ENCODE assay signal across 9 mouse cellular contexts in genomic region chr11:115233526-115234290, GRCm38 (mm10). TPM values are rescaled to one million over a fixed set of nuclear protein-coding genes. Genes with fewer than 3 reads are reported as not detected.
DNase-seq lines count a peak whose midpoint lies in the region; ATAC-seq and TF ChIP-seq lines count a peak whose summit lies in the region.
"Had no signal": no experiment of that assay in that cellular context is flagged by ENCODE, and none has a peak within 500 bp of the region (broad histone marks: within the 10 kb centered on the region; RNA-seq: fewer than 3 reads in every experiment).

No protein-coding gene starts in this region.

- peaks cover 10% of the 10 kb centered on the region; the same call in 1 of the 2 replicates for H3K4me1 ChIP-seq in embryonic facial prominence, embryonic 14.5 days (ENCODE audit: control insufficient read depth, insufficient read depth, low read length)
- H3K4me1 ChIP-seq in hindbrain, embryonic 16.5 days (ENCODE audit: control insufficient read depth, insufficient read depth, low read depth, low read length), result peaks cover 47% of the 10 kb centered on the region
- H3K4me1 ChIP-seq in midbrain, postnatal 0 days (ENCODE audit: insufficient read depth, low read length), result peaks cover 3% of the 10 kb centered on the region; the same call in 1 of the 2 replicates

- TF ChIP-seq CTCF in layer of hippocampus, adult 2 months (conservative IDR thresholded peaks at IDR 0.05), result peak; percentile 71
- TF ChIP-seq CTCF in midbrain, postnatal 0 days (IDR thresholded peaks at IDR 0.05), result peak; percentile 57

- H3K27ac ChIP-seq in layer of hippocampus, adult 2 months, result peak overlapping the region; percentile 91
- no peak overlapping the region for H3K27ac ChIP-seq in embryonic facial prominence, embryonic 14.5 days (replicated peaks; ENCODE audit: low read depth, low read length)
- 0 out of 2 replicates have a peak overlapping the region, but pooled peaks have one; percentile 34 for H3K27ac ChIP-seq in hindbrain, embryonic 16.5 days (ENCODE audit: low read depth, low read length)
- no peak overlapping the region for H3K27ac ChIP-seq in midbrain, postnatal 0 days (ENCODE audit: low read depth, low read length)
- H3K27ac ChIP-seq: hindbrain, embryonic 15.5 days had no signal

- no peak overlapping the region for H3K4me2 ChIP-seq in embryonic facial prominence, embryonic 14.5 days (ENCODE audit: low read depth, low read length)
- no peak overlapping the region for H3K4me2 ChIP-seq in hindbrain, embryonic 16.5 days (ENCODE audit: low read length)
- no peak overlapping the region for H3K4me2 ChIP-seq in midbrain, postnatal 0 days (ENCODE audit: low read depth, low read length, poor library complexity, severe bottlenecking)
- H3K4me2 ChIP-seq: hindbrain, embryonic 15.5 days had no signal

- 70% methylated on average over 18 of the region's 20 CpGs for WGBS in embryonic facial prominence, embryonic 14.5 days
- WGBS in hindbrain, embryonic 16.5 days, result 33% methylated on average over 20 of the region's 20 CpGs
- WGBS in midbrain, postnatal 0 days, result 41% methylated on average over 20 of the region's 20 CpGs

- H3K36me3 ChIP-seq in embryonic facial prominence, embryonic 14.5 days (ENCODE audit: control insufficient read depth, insufficient read depth, low read length), result no peaks in the 10 kb centered on the region
- H3K36me3 ChIP-seq in hindbrain, embryonic 16.5 days (ENCODE audit: control insufficient read depth, insufficient read depth, low read length), result no peaks in the 10 kb centered on the region
- H3K36me3 ChIP-seq in midbrain, postnatal 0 days (ENCODE audit: insufficient read depth, low read length), result no peaks in the 10 kb centered on the region
- H3K36me3 ChIP-seq: hindbrain, embryonic 15.5 days had no signal

- no peak overlapping the region for H3K4me3 ChIP-seq in layer of hippocampus, adult 2 months
- no peak overlapping the region for H3K4me3 ChIP-seq in embryonic facial prominence, embryonic 14.5 days (ENCODE audit: low read depth, low read length)
- H3K4me3 ChIP-seq in hindbrain, embryonic 16.5 days (ENCODE audit: low read length), result no peak overlapping the region
- no peak overlapping the region for H3K4me3 ChIP-seq in midbrain, postnatal 0 days (ENCODE audit: low read depth, low read length)
- H3K4me3 ChIP-seq: hindbrain, embryonic 15.5 days had no signal

- no peaks in the 10 kb centered on the region for H3K27me3 ChIP-seq in embryonic facial prominence, embryonic 14.5 days (replicated peaks; ENCODE audit: control insufficient read depth, insufficient read depth, low read length)
- H3K27me3 ChIP-seq in hindbrain, embryonic 16.5 days (replicated peaks; ENCODE audit: control insufficient read depth, insufficient read depth, low read length), result peaks cover 3% of the 10 kb centered on the region
- H3K27me3 ChIP-seq in midbrain, postnatal 0 days (ENCODE audit: insufficient read depth, low read length), result no peaks in the 10 kb centered on the region

- peak; percentile 32; the same call in 1 of the 2 replicates for ATAC-seq in embryonic facial prominence, embryonic 14.5 days (ENCODE audit: low read depth)
- peak; percentile 60; the same call in 1 of the 2 replicates for ATAC-seq in hindbrain, embryonic 16.5 days
- ATAC-seq in midbrain, postnatal 0 days (ENCODE audit: low FRiP score), result peak; percentile 63

- H3K9ac ChIP-seq in embryonic facial prominence, embryonic 14.5 days (ENCODE audit: low read depth, low read length), result no peak overlapping the region
- 0 out of 2 replicates have a peak overlapping the region, but pooled peaks have one; percentile 1 for H3K9ac ChIP-seq in hindbrain, embryonic 16.5 days (ENCODE audit: low read depth, low read length)
- peak overlapping the region; percentile 13; the same call in 1 of the 2 replicates for H3K9ac ChIP-seq in midbrain, postnatal 0 days (replicated peaks; ENCODE audit: low read length, poor library complexity, severe bottlenecking)
- H3K9ac ChIP-seq: hindbrain, embryonic 15.5 days had no signal

- H3K9me3 ChIP-seq in embryonic facial prominence, embryonic 14.5 days (ENCODE audit: control insufficient read depth, low read length), result no peaks in the 10 kb centered on the region
- no peaks in the 10 kb centered on the region for H3K9me3 ChIP-seq in hindbrain, embryonic 16.5 days (ENCODE audit: control insufficient read depth, low read length)
- H3K9me3 ChIP-seq in midbrain, postnatal 0 days (ENCODE audit: low read length), result no peaks in the 10 kb centered on the region
- H3K9me3 ChIP-seq: hindbrain, embryonic 15.5 days had no signal

- DNase-seq in layer of hippocampus, adult 2 months (ENCODE audit: low spot score in 2 of 2), result peak; percentile 41 to 54
- DNase-seq in layer of hippocampus, postnatal 25 days (ENCODE audit: extremely low spot score in 1 of 2, low spot score in 1 of 2), result no peak
- DNase-seq in embryonic facial prominence, embryonic 14.5 days (ENCODE audit: low spot score), result peak; percentile 58
- peak; percentile 59 for DNase-seq in midbrain, postnatal 0 days (ENCODE audit: low spot score)
- no peak for DNase-seq in Muller cell, postnatal 12 days (ENCODE audit: inconsistent ontology term)
- no peak for DNase-seq in urinary bladder, adult 2 months (ENCODE audit: low spot score)
- no peak for DNase-seq in adrenal gland, adult 18-20 months (ENCODE audit: low spot score in 2 of 2)

RNA-seq across cellular contexts. Expression of gene Grin2c, which starts 33.3 kb away (rescaled TPM):
- total RNA-seq in layer of hippocampus, adult 2 months (2021), result 10 to 100 TPM; 47.4 to 47.5 TPM
- total RNA-seq in layer of hippocampus, postnatal 25 days (2021), result 10 to 100 TPM; 47.3 to 47.4 TPM
- polyA plus RNA-seq in embryonic facial prominence, embryonic 14.5 days (2014; fragmentation: Nextera tagmentation; extraction: Ambion mirVana), result not detected in 2 replicates
- 0.60 and 0.72 TPM in 2 replicates for polyA plus RNA-seq in hindbrain, embryonic 16.5 days (2015; fragmentation: Nextera tagmentation; extraction: Ambion mirVana)
- 2.9 and 4.1 TPM in 2 replicates for total RNA-seq in midbrain, postnatal 0 days (2014; rRNA removed)
- polyA plus RNA-seq in midbrain, postnatal 0 days (2015; fragmentation: Nextera tagmentation; extraction: Ambion mirVana), result 0.59 and 0.75 TPM in 2 replicates
- 0.74 and 1.0 TPM in 2 replicates for polyA plus RNA-seq in urinary bladder, adult 2 months (2012; rRNA removed)
- total RNA-seq in adrenal gland, adult 18-20 months (2021), result 10 to 100 TPM in 1 of 2 experiments, 1 to 10 TPM in 1; 2.2 to 10.6 TPM

RNA-seq across cellular contexts. Expression of gene Fdxr, which starts 43.1 kb away (rescaled TPM):
- 10 to 100 TPM; 22.4 to 22.5 TPM for total RNA-seq in layer of hippocampus, adult 2 months (2021)
- total RNA-seq in layer of hippocampus, postnatal 25 days (2021), result 10 to 100 TPM; 18.6 to 21.2 TPM
- 10.4 and 11.0 TPM in 2 replicates for polyA plus RNA-seq in embryonic facial prominence, embryonic 14.5 days (2014; fragmentation: Nextera tagmentation; extraction: Ambion mirVana)
- 21.2 and 22.5 TPM in 2 replicates for polyA plus RNA-seq in hindbrain, embryonic 16.5 days (2015; fragmentation: Nextera tagmentation; extraction: Ambion mirVana)
- total RNA-seq in midbrain, postnatal 0 days (2014; rRNA removed), result 17.7 and 18.8 TPM in 2 replicates
- polyA plus RNA-seq in midbrain, postnatal 0 days (2015; fragmentation: Nextera tagmentation; extraction: Ambion mirVana), result 14.8 and 16.7 TPM in 2 replicates
- polyA plus RNA-seq in urinary bladder, adult 2 months (2012; rRNA removed), result 10.9 and 11.6 TPM in 2 replicates
- total RNA-seq in adrenal gland, adult 18-20 months (2021), result 1,000 to 10,000 TPM; 1,063 to 1,343 TPM

RNA-seq across cellular contexts. Expression of gene Nat9, which starts 46.0 kb away (rescaled TPM):
- total RNA-seq in layer of hippocampus, adult 2 months (2021), result 10 to 100 TPM; 20.5 to 20.6 TPM
- total RNA-seq in layer of hippocampus, postnatal 25 days (2021), result 10 to 100 TPM; 16.6 to 21.3 TPM
- polyA plus RNA-seq in embryonic facial prominence, embryonic 14.5 days (2014; fragmentation: Nextera tagmentation; extraction: Ambion mirVana), result 20.0 and 23.3 TPM in 2 replicates
- polyA plus RNA-seq in hindbrain, embryonic 16.5 days (2015; fragmentation: Nextera tagmentation; extraction: Ambion mirVana), result 20.9 and 24.6 TPM in 2 replicates
- 13.0 and 19.3 TPM in 2 replicates for total RNA-seq in midbrain, postnatal 0 days (2014; rRNA removed)
- 17.5 and 20.1 TPM in 2 replicates for polyA plus RNA-seq in midbrain, postnatal 0 days (2015; fragmentation: Nextera tagmentation; extraction: Ambion mirVana)
- polyA plus RNA-seq in urinary bladder, adult 2 months (2012; rRNA removed), result 27.5 and 32.2 TPM in 2 replicates
- total RNA-seq in adrenal gland, adult 18-20 months (2021), result 10 to 100 TPM; 26.2 to 27.6 TPM

RNA-seq across cellular contexts. Expression of gene Tmem104, which starts 46.4 kb away (rescaled TPM):
- 10 to 100 TPM; 18.1 to 20.1 TPM for total RNA-seq in layer of hippocampus, adult 2 months (2021)
- 10 to 100 TPM; 19.0 to 19.4 TPM for total RNA-seq in layer of hippocampus, postnatal 25 days (2021)
- 12.5 and 14.9 TPM in 2 replicates for polyA plus RNA-seq in embryonic facial prominence, embryonic 14.5 days (2014; fragmentation: Nextera tagmentation; extraction: Ambion mirVana)
- polyA plus RNA-seq in hindbrain, embryonic 16.5 days (2015; fragmentation: Nextera tagmentation; extraction: Ambion mirVana), result 12.3 and 13.1 TPM in 2 replicates
- total RNA-seq in midbrain, postnatal 0 days (2014; rRNA removed), result 7.8 and 8.5 TPM in 2 replicates
- 12.2 and 12.9 TPM in 2 replicates for polyA plus RNA-seq in midbrain, postnatal 0 days (2015; fragmentation: Nextera tagmentation; extraction: Ambion mirVana)
- polyA plus RNA-seq in urinary bladder, adult 2 months (2012; rRNA removed), result 7.0 and 9.4 TPM in 2 replicates
- 10 to 100 TPM; 20.3 to 20.7 TPM for total RNA-seq in adrenal gland, adult 18-20 months (2021)

Comparison
In these comparisons a context has a peak if more than half of its experiments do, and no peak if none do; other contexts are left out.
1. DNase-seq: peak in layer of hippocampus, adult 2 months (2 of 2), embryonic facial prominence, embryonic 14.5 days (single experiment) and midbrain, postnatal 0 days (single experiment); none in layer of hippocampus, postnatal 25 days (0 of 2), Muller cell, postnatal 12 days (single experiment), urinary bladder, adult 2 months (single experiment) and adrenal gland, adult 18-20 months (0 of 2).
2. H3K27ac ChIP-seq: peak in layer of hippocampus, adult 2 months (single experiment) and hindbrain, embryonic 16.5 days (single experiment); none in embryonic facial prominence, embryonic 14.5 days (single experiment) and midbrain, postnatal 0 days (single experiment).
3. RNA of gene Fdxr, which starts 43.1 kb away (total RNA-seq): 1,063 to 1,343 TPM in adrenal gland, adult 18-20 months; 22.4 to 22.5 TPM in layer of hippocampus, adult 2 months, 18.6 to 21.2 TPM in layer of hippocampus, postnatal 25 days and 17.7 to 18.8 TPM in midbrain, postnatal 0 days; every median in the first group is over 10 times any median in the second.
4. Peak in every context shown above with its lines, with median percentiles within 50 percentile points of each other: ATAC-seq.